Mouse (Mus musculus) liver, embryonic 12.5 days (tissue): ENCODE measurements at regions not wholly inside any gene's neighbourhood (a gene's known extent, or its start where the extent isn't known, plus 50 kb on each side); places are given as distances from the start of the nearest gene placed in this dataset.

ENCODE experiments used
- ATAC-seq: fragments of 200-750 bp; cut with Nextera tagmentation; 2 replicates; pipeline ENCODE4 v1.8.0; 2017; ENCODE audit warnings: moderate number of reproducible peaks, mild to moderate bottlenecking, moderate library complexity
- H3K27ac ChIP-seq: fragments of 300-500 bp; sonication (generic); 2 replicates; pipeline ENCODE4 v1.5.1; 2016; ENCODE audit warnings: mild to moderate bottlenecking
- H3K27me3 ChIP-seq: fragments of 300-500 bp; sonication (generic); replicated peaks from 2 replicates; pipeline ENCODE4 v1.6.1; 2016; ENCODE audit warnings: mild to moderate bottlenecking, moderate library complexity
- H3K36me3 ChIP-seq: fragments of 300-500 bp; sonication (generic); 2 replicates; pipeline ENCODE4 v1.6.1; 2016; ENCODE audit warnings: mild to moderate bottlenecking, moderate library complexity
- H3K4me1 ChIP-seq: fragments of 300-500 bp; sonication (generic); 2 replicates; pipeline ENCODE4 v1.6.1; 2016
- H3K4me2 ChIP-seq: fragments of 300-500 bp; sonication (generic); 2 replicates; pipeline ENCODE4 v1.6.1; 2016; ENCODE audit warnings: mild to moderate bottlenecking, moderate library complexity
- H3K4me3 ChIP-seq: fragments of 300-500 bp; sonication (generic); 2 replicates; pipeline ENCODE4 v1.5.1; 2016; ENCODE audit warnings: mild to moderate bottlenecking, moderate library complexity
- H3K9ac ChIP-seq: fragments of 300-500 bp; sonication (generic); 2 replicates; pipeline ENCODE4 v1.6.1; 2016; ENCODE audit warnings: mild to moderate bottlenecking, moderate library complexity
- H3K9me3 ChIP-seq: fragments of 300-500 bp; sonication (generic); replicated peaks from 2 replicates; pipeline ENCODE4 v1.6.1; 2016; ENCODE audit warnings: mild to moderate bottlenecking, moderate library complexity
- WGBS: fragments of 180-500 bp; shearing (Covaris S2); methylation state at CpG from one replicate; pipeline ENCODE4 v1.1.7; 2016; ENCODE audit not compliant: insufficient replicate concordance; 5-methylcytosine and 5-hydroxymethylcytosine counted together

GRCm38 (mm10) chr10:99642201-99642827 lies 117.1 kb downstream of the Csl start:
- Histone ChIP-seq H3K36me3 (no peaks in the 10 kb centered on the region), H3K9me3 (no peaks in the 10 kb centered on the region), H3K27ac (no peak overlapping the region), H3K4me2 (no peak overlapping the region), H3K27me3 (no peaks in the 10 kb centered on the region), H3K9ac (no peak overlapping the region), H3K4me1 (no peaks in the 10 kb centered on the region), H3K4me3 (no peak overlapping the region)
- WGBS: 54% methylated on average over 4 of the region's 4 CpGs
- no peak for ATAC-seq

- H3K27ac ChIP-seq: no peak overlapping the region
- H3K4me3 ChIP-seq: no peak overlapping the region
- ATAC-seq: no peak
- 30% methylated on average over 2 of the region's 2 CpGs for WGBS
- no peaks in the 10 kb centered on the region for H3K9me3 ChIP-seq
- H3K4me2 ChIP-seq: no peak overlapping the region
- H3K4me1 ChIP-seq: no peaks in the 10 kb centered on the region
- H3K27me3 ChIP-seq: no peaks in the 10 kb centered on the region
- no peak overlapping the region for H3K9ac ChIP-seq
- H3K36me3 ChIP-seq: no peaks in the 10 kb centered on the region
Measured at GRCm38 (mm10) chr10:99644981-99645380, 114.5 kb downstream of the Csl start.

DNA sequence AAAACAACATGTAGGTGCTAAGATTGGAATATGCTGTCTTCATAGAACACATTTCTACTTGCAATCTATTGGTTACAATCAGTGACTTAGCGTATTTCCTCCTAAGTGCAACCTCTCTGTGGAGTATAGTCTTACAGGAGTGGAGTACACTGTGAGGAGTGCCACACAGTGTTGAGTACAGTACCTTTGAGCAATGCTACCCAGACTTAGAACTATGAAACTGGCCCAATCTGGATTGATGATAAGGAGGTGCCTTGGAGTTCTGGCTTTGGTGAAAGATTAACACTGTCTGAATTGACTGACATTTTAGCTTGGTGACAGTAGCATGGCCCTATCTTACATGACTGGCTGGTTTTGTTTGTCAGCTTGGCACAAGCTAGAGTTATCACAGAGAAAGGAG lies 107.4 kb downstream of the Csl start:
- H3K4me2 ChIP-seq: no peak overlapping the region
- H3K9ac ChIP-seq: no peak overlapping the region
- H3K9me3 ChIP-seq: no peaks in the 10 kb centered on the region
- H3K27ac ChIP-seq: no peak overlapping the region
- no peaks in the 10 kb centered on the region for H3K4me1 ChIP-seq
- H3K36me3 ChIP-seq: no peaks in the 10 kb centered on the region
- H3K27me3 ChIP-seq: no peaks in the 10 kb centered on the region
- H3K4me3 ChIP-seq: no peak overlapping the region
- no peak for ATAC-seq
- WGBS: 71% methylated on average over 1 of the region's 1 CpGs

GRCm38 (mm10) chr10:99654284-99654683 lies 105.2 kb downstream of the Csl start:
- H3K4me3 ChIP-seq: no peak overlapping the region
- whole genome bisulfite sequencing: 63% methylated on average over 4 of the region's 4 CpGs
- no peak overlapping the region for H3K9ac ChIP-seq
- no peak overlapping the region for H3K27ac ChIP-seq
- no peaks in the 10 kb centered on the region for H3K9me3 ChIP-seq
- no peaks in the 10 kb centered on the region for H3K36me3 ChIP-seq
- H3K4me1 ChIP-seq: no peaks in the 10 kb centered on the region
- H3K27me3 ChIP-seq: no peaks in the 10 kb centered on the region
- no peak overlapping the region for H3K4me2 ChIP-seq
- no peak for ATAC-seq

- no peak overlapping the region for H3K4me2 ChIP-seq
- no peaks in the 10 kb centered on the region for H3K4me1 ChIP-seq
- H3K9ac ChIP-seq: no peak overlapping the region
- H3K9me3 ChIP-seq: no peaks in the 10 kb centered on the region
- no peak overlapping the region for H3K27ac ChIP-seq
- no peaks in the 10 kb centered on the region for H3K27me3 ChIP-seq
- no peaks in the 10 kb centered on the region for H3K36me3 ChIP-seq
- no peak for ATAC-seq
- 47% methylated on average over 3 of the region's 3 CpGs for WGBS
- no peak overlapping the region for H3K4me3 ChIP-seq
Measured at GRCm38 (mm10) chr10:99676557-99677098, 82.8 kb downstream of the Csl start.

- Histone ChIP-seq H3K36me3 (no peaks in the 10 kb centered on the region), H3K4me2 (no peak overlapping the region), H3K9ac (no peak overlapping the region), H3K27ac (no peak overlapping the region), H3K27me3 (no peaks in the 10 kb centered on the region), H3K9me3 (no peaks in the 10 kb centered on the region), H3K4me1 (no peaks in the 10 kb centered on the region), H3K4me3 (no peak overlapping the region)
- 70% methylated on average over 9 of the region's 9 CpGs for WGBS
- ATAC-seq: no peak
Measured at GRCm38 (mm10) chr10:99678096-99678495, 81.4 kb downstream of the Csl start.

GRCm38 (mm10) chr10:99679813-99680212 lies 79.6 kb downstream of the Csl start:
- 69% methylated on average over 6 of the region's 6 CpGs for WGBS
- ATAC-seq: peak; percentile 42; the same call in 1 of the 2 replicates

GRCm38 (mm10) chr10:99681932-99682331 lies 77.5 kb downstream of the Csl start:
- Histone ChIP-seq H3K4me2 (no peak overlapping the region), H3K9me3 (no peaks in the 10 kb centered on the region), H3K36me3 (no peaks in the 10 kb centered on the region), H3K4me1 (no peaks in the 10 kb centered on the region), H3K27me3 (no peaks in the 10 kb centered on the region), H3K4me3 (no peak overlapping the region), H3K9ac (no peak overlapping the region), H3K27ac (no peak overlapping the region)
- no peak for ATAC-seq
- 59% methylated on average over 4 of the region's 4 CpGs for WGBS

More at GRCm38 (mm10) chr10:99679813-99680212, 79.6 kb downstream of the Csl start:
- Histone ChIP-seq H3K36me3 (no peaks in the 10 kb centered on the region), H3K27ac (0 out of 2 replicates have a peak overlapping the region, but pooled peaks have one; percentile 51), H3K9ac (no peak overlapping the region), H3K4me3 (no peak overlapping the region), H3K9me3 (no peaks in the 10 kb centered on the region), H3K4me2 (no peak overlapping the region), H3K4me1 (no peaks in the 10 kb centered on the region), H3K27me3 (no peaks in the 10 kb centered on the region)

DNA sequence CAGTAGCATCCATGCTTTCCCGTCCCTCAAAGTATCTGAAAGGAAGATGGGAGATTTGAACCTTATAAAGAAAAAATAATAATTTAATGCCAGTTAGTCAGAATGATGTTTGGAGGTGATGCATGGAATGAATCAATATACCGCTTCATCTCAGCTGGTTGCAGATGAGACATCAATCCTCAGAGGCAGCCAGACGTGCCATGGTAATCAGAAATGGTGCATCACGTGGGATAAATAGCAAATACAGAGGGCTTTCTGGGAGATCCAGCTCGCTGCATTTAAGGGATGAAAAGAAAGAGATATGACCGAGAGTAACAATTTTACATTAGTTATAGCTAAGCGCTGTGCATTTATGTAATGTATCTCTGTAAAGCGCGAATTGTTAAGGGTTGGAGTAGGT lies 77.1 kb downstream of the Csl start:
- no peak overlapping the region for H3K4me2 ChIP-seq
- H3K27me3 ChIP-seq: no peaks in the 10 kb centered on the region
- WGBS: 69% methylated on average over 9 of the region's 9 CpGs
- H3K4me3 ChIP-seq: no peak overlapping the region
- no peaks in the 10 kb centered on the region for H3K36me3 ChIP-seq
- ATAC-seq: no peak
- H3K4me1 ChIP-seq: no peaks in the 10 kb centered on the region
- no peak overlapping the region for H3K27ac ChIP-seq
- H3K9ac ChIP-seq: no peak overlapping the region
- H3K9me3 ChIP-seq: no peaks in the 10 kb centered on the region

GRCm38 (mm10) chr10:99683310-99683709 lies 76.1 kb downstream of the Csl start:
- Histone ChIP-seq H3K4me3 (no peak overlapping the region), H3K27ac (no peak overlapping the region), H3K9me3 (no peaks in the 10 kb centered on the region), H3K9ac (no peak overlapping the region), H3K4me2 (no peak overlapping the region), H3K27me3 (no peaks in the 10 kb centered on the region), H3K36me3 (no peaks in the 10 kb centered on the region), H3K4me1 (no peaks in the 10 kb centered on the region)
- no peak for ATAC-seq
- WGBS: 48% methylated on average over 3 of the region's 3 CpGs

DNA sequence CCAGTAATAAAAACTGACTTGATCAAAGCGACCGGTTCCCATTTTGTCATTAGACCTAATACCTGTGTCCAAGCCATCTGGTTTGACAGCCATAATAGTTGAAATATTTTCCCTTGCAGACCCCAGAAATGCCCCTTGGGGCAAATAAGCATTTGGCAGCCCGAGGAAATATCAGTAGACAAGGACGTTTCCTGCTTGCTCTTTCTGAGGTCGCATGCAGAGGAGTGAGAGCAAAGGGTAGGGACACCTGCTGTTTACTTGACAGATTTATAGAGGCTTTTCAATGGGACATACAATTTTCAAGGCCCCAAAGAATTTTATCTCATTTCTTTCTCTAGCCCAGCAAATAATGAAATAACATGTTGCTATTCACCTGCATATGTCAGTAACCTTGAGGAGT lies 73.5 kb downstream of the Csl start:
- no peaks in the 10 kb centered on the region for H3K9me3 ChIP-seq
- no peaks in the 10 kb centered on the region for H3K27me3 ChIP-seq
- H3K36me3 ChIP-seq: no peaks in the 10 kb centered on the region
- H3K27ac ChIP-seq: no peak overlapping the region
- H3K4me2 ChIP-seq: no peak overlapping the region
- ATAC-seq: no peak
- no peak overlapping the region for H3K9ac ChIP-seq
- no peak overlapping the region for H3K4me3 ChIP-seq
- no peaks in the 10 kb centered on the region for H3K4me1 ChIP-seq
- 50% methylated on average over 5 of the region's 5 CpGs for WGBS

DNA sequence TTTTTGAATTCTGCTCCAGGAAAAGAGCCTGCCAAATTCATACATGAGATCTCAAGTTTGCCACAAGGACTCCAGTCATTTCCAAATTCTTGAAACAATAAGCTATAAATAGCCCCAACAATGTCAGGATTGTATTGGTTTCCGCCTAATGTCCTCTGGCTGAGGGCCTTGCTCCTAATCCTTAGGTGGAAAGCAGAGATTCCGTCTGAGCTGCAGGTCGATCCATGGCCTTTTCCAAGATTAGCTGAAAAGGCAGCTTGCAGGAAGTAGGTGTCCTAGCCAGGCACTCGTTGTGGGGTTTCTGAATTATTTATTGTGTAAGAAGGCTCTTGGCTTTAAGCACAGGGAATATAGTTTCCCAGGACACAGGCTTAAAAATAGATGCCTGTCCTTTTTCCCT lies 72.4 kb downstream of the Csl start:
- Histone ChIP-seq H3K36me3 (no peaks in the 10 kb centered on the region), H3K4me3 (no peak overlapping the region), H3K27ac (no peak overlapping the region), H3K4me1 (no peaks in the 10 kb centered on the region), H3K27me3 (no peaks in the 10 kb centered on the region), H3K4me2 (no peak overlapping the region), H3K9ac (no peak overlapping the region), H3K9me3 (no peaks in the 10 kb centered on the region)
- 61% methylated on average over 4 of the region's 4 CpGs for WGBS
- ATAC-seq: no peak

GRCm38 (mm10) chr10:99697696-99698095 lies 61.8 kb downstream of the Csl start:
- H3K4me3 ChIP-seq: no peak overlapping the region
- no peak overlapping the region for H3K9ac ChIP-seq
- ATAC-seq: no peak
- no peak overlapping the region for H3K4me2 ChIP-seq
- 68% methylated on average over 8 of the region's 8 CpGs for WGBS
- H3K27ac ChIP-seq: no peak overlapping the region
- H3K4me1 ChIP-seq: no peaks in the 10 kb centered on the region
- H3K27me3 ChIP-seq: no peaks in the 10 kb centered on the region
- H3K36me3 ChIP-seq: no peaks in the 10 kb centered on the region
- no peaks in the 10 kb centered on the region for H3K9me3 ChIP-seq
